Mouse (Mus musculus) embryonic facial prominence, embryonic 12.5 days (tissue): ENCODE measurements at regions not wholly inside any gene's neighbourhood (a gene's known extent, or its start where the extent isn't known, plus 50 kb on each side); places are given as distances from the start of the nearest gene placed in this dataset.

Experiments
- ATAC-seq: fragments of 200-750 bp; cut with Nextera tagmentation; 2 replicates; pipeline ENCODE4 v1.8.0; 2017; ENCODE audit not compliant: insufficient number of reproducible peaks, insufficient read depth, low FRiP score, low TSS enrichment
- H3K27ac ChIP-seq: fragments of 300-500 bp; sonication (generic); 2 replicates; pipeline ENCODE4 v1.5.1; 2016; ENCODE audit warnings: mild to moderate bottlenecking
- H3K27me3 ChIP-seq: fragments of 300-500 bp; sonication (generic); 2 replicates; pipeline ENCODE4 v1.6.1; 2016; ENCODE audit warnings: mild to moderate bottlenecking, moderate library complexity
- H3K36me3 ChIP-seq: fragments of 300-500 bp; sonication (generic); 2 replicates; pipeline ENCODE4 v1.6.1; 2016; ENCODE audit warnings: mild to moderate bottlenecking
- H3K4me1 ChIP-seq: fragments of 300-500 bp; sonication (generic); 2 replicates; pipeline ENCODE4 v1.6.1; 2016
- H3K4me2 ChIP-seq: fragments of 300-500 bp; sonication (generic); replicated peaks from 2 replicates; pipeline ENCODE4 v1.6.1; 2016; ENCODE audit warnings: mild to moderate bottlenecking, moderate library complexity
- H3K4me3 ChIP-seq: fragments of 300-500 bp; sonication (generic); 2 replicates; pipeline ENCODE4 v1.5.1; 2016; ENCODE audit warnings: mild to moderate bottlenecking
- H3K9ac ChIP-seq: fragments of 300-500 bp; sonication (generic); 2 replicates; pipeline ENCODE4 v1.6.1; 2016; ENCODE audit warnings: mild to moderate bottlenecking, moderate library complexity
- H3K9me3 ChIP-seq: fragments of 300-500 bp; sonication (generic); 2 replicates; pipeline ENCODE4 v1.6.1; 2016; ENCODE audit warnings: mild to moderate bottlenecking, moderate library complexity
- WGBS: fragments of 180-500 bp; shearing (Covaris S2); methylation state at CpG from one replicate; pipeline ENCODE4 v1.1.7; 2016; 5-methylcytosine and 5-hydroxymethylcytosine counted together

- H3K27ac ChIP-seq, result no peak overlapping the region
- H3K4me2 ChIP-seq, result no peak overlapping the region
- H3K9ac ChIP-seq, result no peak overlapping the region
- 70% methylated on average over 4 of the region's 4 CpGs for WGBS
- no peaks in the 10 kb centered on the region for H3K4me1 ChIP-seq
- ATAC-seq, result no peak
- no peaks in the 10 kb centered on the region for H3K36me3 ChIP-seq
- no peaks in the 10 kb centered on the region for H3K9me3 ChIP-seq
- no peak overlapping the region for H3K4me3 ChIP-seq
- H3K27me3 ChIP-seq, result no peaks in the 10 kb centered on the region
Measured at GRCm38 (mm10) chr8:30289169-30289568, 2841.7 kb downstream of the Poteg start.

DNA sequence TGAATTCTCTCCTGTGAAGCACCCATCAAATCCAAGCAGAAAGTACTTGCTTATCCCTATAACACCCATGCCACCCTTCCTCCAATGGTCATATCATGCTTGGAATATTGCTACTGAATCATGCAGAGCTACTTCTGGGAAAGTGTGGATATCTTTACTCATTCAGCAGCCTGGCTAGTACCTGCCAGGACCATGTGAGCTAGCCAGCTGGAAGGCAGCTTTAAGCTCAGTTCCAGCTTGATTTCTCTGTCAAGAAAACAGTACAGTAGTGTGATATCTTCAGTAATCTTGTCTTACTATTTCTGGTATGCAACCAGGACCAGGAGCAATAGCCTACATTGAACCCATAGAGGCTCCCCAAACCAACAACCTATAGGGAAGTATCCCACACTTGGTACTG, 2883.7 kb downstream of the Poteg start:
- H3K36me3 ChIP-seq, result no peaks in the 10 kb centered on the region
- no peaks in the 10 kb centered on the region for H3K4me1 ChIP-seq
- ATAC-seq, result no peak
- no peak overlapping the region for H3K4me3 ChIP-seq
- H3K9me3 ChIP-seq, result no peaks in the 10 kb centered on the region
- no peak overlapping the region for H3K4me2 ChIP-seq
- H3K27ac ChIP-seq, result no peak overlapping the region
- H3K27me3 ChIP-seq, result no peaks in the 10 kb centered on the region
- no peak overlapping the region for H3K9ac ChIP-seq

- no peak overlapping the region for H3K4me3 ChIP-seq
- ATAC-seq, result no peak
- H3K4me1 ChIP-seq, result no peaks in the 10 kb centered on the region
- H3K9ac ChIP-seq, result no peak overlapping the region
- 80% methylated on average over 3 of the region's 3 CpGs for WGBS
- no peak overlapping the region for H3K4me2 ChIP-seq
- H3K9me3 ChIP-seq, result no peaks in the 10 kb centered on the region
- H3K27ac ChIP-seq, result no peak overlapping the region
- no peaks in the 10 kb centered on the region for H3K36me3 ChIP-seq
- H3K27me3 ChIP-seq, result no peaks in the 10 kb centered on the region
Measured at GRCm38 (mm10) chr8:30333352-30333751, 2885.9 kb downstream of the Poteg start.

- Histone ChIP-seq H3K36me3 (no peaks in the 10 kb centered on the region), H3K4me3 (no peak overlapping the region), H3K9ac (no peak overlapping the region), H3K27ac (no peak overlapping the region), H3K4me1 (no peaks in the 10 kb centered on the region), H3K9me3 (no peaks in the 10 kb centered on the region), H3K27me3 (no peaks in the 10 kb centered on the region), H3K4me2 (no peak overlapping the region)
- ATAC-seq, result no peak
- 72% methylated on average over 1 of the region's 1 CpGs for WGBS
Measured at GRCm38 (mm10) chr8:30359464-30359863, 2912.0 kb downstream of the Poteg start.

- Histone ChIP-seq H3K36me3 (no peaks in the 10 kb centered on the region), H3K27me3 (no peaks in the 10 kb centered on the region), H3K4me3 (no peak overlapping the region), H3K9ac (no peak overlapping the region), H3K9me3 (no peaks in the 10 kb centered on the region), H3K27ac (no peak overlapping the region), H3K4me1 (no peaks in the 10 kb centered on the region), H3K4me2 (no peak overlapping the region)
- no peak for ATAC-seq
- WGBS, result 67% methylated on average over 2 of the region's 2 CpGs
Measured at GRCm38 (mm10) chr8:30365721-30366120, 2918.3 kb downstream of the Poteg start.

DNA sequence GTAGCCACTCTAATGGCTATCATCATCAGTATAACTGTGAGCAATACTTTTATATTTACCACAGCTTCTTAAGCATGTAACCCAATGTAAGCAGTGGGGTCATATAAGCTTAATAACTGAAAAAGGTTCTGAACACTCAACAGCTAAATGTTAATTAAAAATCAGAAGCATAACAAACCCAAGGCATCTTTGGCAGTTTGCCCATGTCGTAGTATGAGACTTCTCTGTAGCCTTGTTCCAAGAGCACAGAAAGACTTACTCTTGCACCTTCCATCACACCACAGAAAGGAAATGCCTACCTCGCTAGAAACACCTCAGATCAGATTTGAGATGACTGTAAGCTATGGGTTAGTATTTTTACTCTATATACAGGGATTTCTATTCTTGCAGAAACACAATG, 2944.5 kb downstream of the Poteg start:
- ATAC-seq, result no peak
- 81% methylated on average over 2 of the region's 2 CpGs for WGBS
- Histone ChIP-seq H3K9me3 (no peaks in the 10 kb centered on the region), H3K27ac (no peak overlapping the region), H3K27me3 (no peaks in the 10 kb centered on the region), H3K9ac (no peak overlapping the region), H3K4me1 (no peaks in the 10 kb centered on the region), H3K4me2 (no peak overlapping the region), H3K36me3 (no peaks in the 10 kb centered on the region), H3K4me3 (no peak overlapping the region)

DNA sequence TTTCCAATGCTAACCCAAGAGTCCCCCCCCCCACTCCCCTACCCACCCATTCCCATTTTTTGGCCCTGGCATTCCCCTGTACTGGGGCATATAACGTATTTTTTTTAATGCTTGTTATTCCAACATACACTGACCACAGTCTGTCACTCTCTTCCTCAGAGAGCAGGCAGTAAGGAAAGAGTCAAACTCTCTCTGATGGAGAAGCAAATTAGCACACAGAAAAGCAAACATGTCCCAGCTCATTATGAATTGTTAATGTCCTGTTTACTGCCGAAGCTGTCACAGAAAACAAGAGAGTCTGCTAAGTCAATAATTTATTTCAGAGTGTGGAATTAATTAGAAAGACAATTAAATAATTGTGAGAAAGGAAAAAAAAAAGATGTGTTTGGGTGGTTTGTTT, 2989.1 kb upstream of the 5930422O12Rik start:
- no peaks in the 10 kb centered on the region for H3K27me3 ChIP-seq
- H3K36me3 ChIP-seq, result no peaks in the 10 kb centered on the region
- ATAC-seq, result no peak
- H3K27ac ChIP-seq, result no peak overlapping the region
- H3K4me1 ChIP-seq, result no peaks in the 10 kb centered on the region
- H3K9ac ChIP-seq, result no peak overlapping the region
- H3K9me3 ChIP-seq, result no peaks in the 10 kb centered on the region
- no peak overlapping the region for H3K4me3 ChIP-seq
- no peak overlapping the region for H3K4me2 ChIP-seq
- 56% methylated on average over 2 of the region's 2 CpGs for WGBS

GRCm38 (mm10) chr8:30441821-30442220, 2986.7 kb upstream of the 5930422O12Rik start:
- H3K4me1 ChIP-seq, result no peaks in the 10 kb centered on the region
- no peaks in the 10 kb centered on the region for H3K36me3 ChIP-seq
- H3K4me3 ChIP-seq, result no peak overlapping the region
- H3K27ac ChIP-seq, result no peak overlapping the region
- H3K27me3 ChIP-seq, result no peaks in the 10 kb centered on the region
- no peaks in the 10 kb centered on the region for H3K9me3 ChIP-seq
- H3K4me2 ChIP-seq, result no peak overlapping the region
- no peak for ATAC-seq
- no peak overlapping the region for H3K9ac ChIP-seq
- WGBS, result 94% methylated on average over 1 of the region's 1 CpGs

DNA sequence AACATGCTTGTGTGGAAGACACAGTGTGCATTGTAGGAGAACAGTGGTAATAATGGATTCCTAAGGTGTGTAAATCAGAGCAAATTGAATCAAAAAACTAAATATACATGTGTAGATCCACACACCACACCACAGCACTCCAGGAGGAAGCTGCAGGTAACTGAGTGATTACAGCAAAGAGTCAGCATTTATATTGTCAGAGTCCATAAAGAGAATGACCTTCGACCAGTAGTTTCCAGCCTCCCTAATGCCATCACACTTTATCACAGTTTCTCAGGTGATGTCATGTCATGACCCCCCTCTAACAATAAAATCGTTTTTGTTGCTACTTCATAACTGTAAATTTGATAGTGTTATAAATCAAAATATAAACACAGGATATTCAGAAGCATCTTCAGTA, 2984.6 kb upstream of the 5930422O12Rik start:
- Histone ChIP-seq H3K27ac (no peak overlapping the region), H3K9ac (no peak overlapping the region), H3K36me3 (no peaks in the 10 kb centered on the region), H3K4me1 (no peaks in the 10 kb centered on the region), H3K4me2 (no peak overlapping the region), H3K9me3 (no peaks in the 10 kb centered on the region), H3K4me3 (no peak overlapping the region), H3K27me3 (no peaks in the 10 kb centered on the region)
- no peak for ATAC-seq
- 68% methylated on average over 2 of the region's 2 CpGs for WGBS

GRCm38 (mm10) chr8:30444274-30444673, 2984.2 kb upstream of the 5930422O12Rik start:
- Histone ChIP-seq H3K36me3 (no peaks in the 10 kb centered on the region), H3K4me2 (no peak overlapping the region), H3K27me3 (no peaks in the 10 kb centered on the region), H3K27ac (no peak overlapping the region), H3K4me1 (no peaks in the 10 kb centered on the region), H3K9me3 (no peaks in the 10 kb centered on the region), H3K9ac (no peak overlapping the region), H3K4me3 (no peak overlapping the region)
- 83% methylated on average over 4 of the region's 4 CpGs for WGBS
- no peak for ATAC-seq

DNA sequence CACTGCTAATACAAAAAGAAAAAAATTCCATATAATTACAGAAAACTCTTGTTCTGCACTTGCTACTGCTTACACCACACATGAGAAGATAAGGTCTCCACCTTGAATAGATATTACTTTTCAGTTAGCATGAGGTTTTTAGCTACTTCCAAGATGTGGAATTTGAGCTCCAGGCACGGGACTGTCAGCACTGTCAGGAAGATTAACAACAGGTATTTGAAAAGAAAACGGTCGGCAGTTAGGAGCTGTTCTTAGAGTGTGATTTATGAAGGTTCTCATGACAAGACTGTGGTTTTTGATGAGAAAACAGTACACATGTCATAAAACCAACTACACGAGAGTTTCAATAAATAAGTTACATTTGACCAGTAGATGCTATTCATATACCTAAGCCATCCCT, 2970.4 kb upstream of the 5930422O12Rik start:
- H3K4me2 ChIP-seq, result no peak overlapping the region
- no peaks in the 10 kb centered on the region for H3K27me3 ChIP-seq
- H3K36me3 ChIP-seq, result no peaks in the 10 kb centered on the region
- H3K4me1 ChIP-seq, result no peaks in the 10 kb centered on the region
- no peak for ATAC-seq
- H3K9me3 ChIP-seq, result no peaks in the 10 kb centered on the region
- no peak overlapping the region for H3K4me3 ChIP-seq
- H3K27ac ChIP-seq, result no peak overlapping the region
- H3K9ac ChIP-seq, result no peak overlapping the region
- 67% methylated on average over 4 of the region's 4 CpGs for WGBS

DNA sequence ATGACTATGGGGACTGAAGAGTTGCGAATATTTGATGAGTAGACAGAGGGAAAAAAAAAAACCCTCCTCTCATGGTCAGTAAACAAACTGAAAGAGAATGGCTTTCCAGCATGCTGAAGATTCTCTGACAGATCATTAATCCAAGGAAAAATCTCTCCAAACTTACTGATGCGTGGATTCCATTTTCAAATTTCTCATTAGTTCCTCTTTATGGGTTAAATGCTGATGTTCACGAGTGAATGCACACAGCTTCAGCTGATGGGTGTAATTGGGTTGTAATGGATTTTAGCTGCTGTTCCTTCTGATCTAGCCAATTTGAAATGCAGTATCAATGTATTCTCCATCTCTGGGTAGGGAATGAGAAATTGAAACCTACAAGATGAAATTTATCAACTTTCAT, 2945.6 kb upstream of the 5930422O12Rik start:
- no peak overlapping the region for H3K4me3 ChIP-seq
- no peaks in the 10 kb centered on the region for H3K27me3 ChIP-seq
- H3K27ac ChIP-seq, result no peak overlapping the region
- no peaks in the 10 kb centered on the region for H3K9me3 ChIP-seq
- H3K9ac ChIP-seq, result no peak overlapping the region
- no peak overlapping the region for H3K4me2 ChIP-seq
- H3K4me1 ChIP-seq, result no peaks in the 10 kb centered on the region
- ATAC-seq, result no peak
- no peaks in the 10 kb centered on the region for H3K36me3 ChIP-seq
- WGBS, result 78% methylated on average over 3 of the region's 3 CpGs

GRCm38 (mm10) chr8:30494851-30495355, 2933.6 kb upstream of the 5930422O12Rik start:
- H3K36me3 ChIP-seq, result no peaks in the 10 kb centered on the region
- no peaks in the 10 kb centered on the region for H3K4me1 ChIP-seq
- no peak overlapping the region for H3K4me2 ChIP-seq
- H3K27ac ChIP-seq, result no peak overlapping the region
- no peaks in the 10 kb centered on the region for H3K27me3 ChIP-seq
- 89% methylated on average over 6 of the region's 6 CpGs for WGBS
- H3K9me3 ChIP-seq, result no peaks in the 10 kb centered on the region
- no peak overlapping the region for H3K9ac ChIP-seq
- no peak for ATAC-seq
- no peak overlapping the region for H3K4me3 ChIP-seq
